Mouse (Mus musculus) liver, embryonic 11.5 days (tissue): ENCODE results near the gene Tecpr1. TPM values are rescaled to one million over a fixed set of nuclear protein-coding genes. Genes with fewer than 3 reads are reported as not detected.

Source experiments
- ATAC-seq: fragments of 200-750 bp; cut with Nextera tagmentation; replicated peaks from 2 replicates; pipeline ENCODE4 v1.8.0; 2017; ENCODE audit warnings: moderate number of reproducible peaks, mild to moderate bottlenecking, moderate TSS enrichment, moderate library complexity; ENCODE audit not compliant: low FRiP score
- DNase-seq: peaks from one replicate; pipeline ENCODE4 v3.0.0-alpha.2; 2017; ENCODE audit warnings: low spot score
- H3K27ac ChIP-seq: fragments of 300-500 bp; sonication (generic); 2 replicates; pipeline ENCODE4 v1.5.1; 2014; ENCODE audit warnings: mild to moderate bottlenecking, low read depth, low read length, control low read depth
- H3K27me3 ChIP-seq: fragments of 300-500 bp; sonication (generic); replicated peaks from 2 replicates; pipeline ENCODE4 v1.6.1; 2014; ENCODE audit warnings: low read length, mixed read lengths; ENCODE audit not compliant: control insufficient read depth, insufficient read depth
- H3K36me3 ChIP-seq: fragments of 300-500 bp; sonication (generic); 2 replicates; pipeline ENCODE4 v1.6.1; 2014; ENCODE audit warnings: mild to moderate bottlenecking, low read length, moderate library complexity, mixed read lengths; ENCODE audit not compliant: control insufficient read depth, insufficient read depth
- H3K4me1 ChIP-seq: fragments of 300-500 bp; sonication (generic); replicated peaks from 2 replicates; pipeline ENCODE4 v1.6.1; 2014; ENCODE audit warnings: low read length, mixed read lengths; ENCODE audit not compliant: control insufficient read depth, insufficient read depth
- H3K4me2 ChIP-seq: fragments of 300-500 bp; sonication (generic); 2 replicates; pipeline ENCODE4 v1.6.1; 2014; ENCODE audit warnings: mild to moderate bottlenecking, control low read depth, moderate library complexity
- H3K4me3 ChIP-seq: fragments of 300-500 bp; sonication (generic); 2 replicates; pipeline ENCODE4 v1.5.1; 2014; ENCODE audit warnings: low read depth, low read length, control low read depth
- H3K9ac ChIP-seq: fragments of 300-500 bp; sonication (generic); 2 replicates; pipeline ENCODE4 v1.6.1; 2014; ENCODE audit warnings: low read depth, low read length, control low read depth
- H3K9me3 ChIP-seq: fragments of 300-500 bp; sonication (generic); 2 replicates; pipeline ENCODE4 v1.6.1; 2016; ENCODE audit warnings: low read length, inconsistent platforms, mixed read lengths; ENCODE audit not compliant: control insufficient read depth
- WGBS: fragments of 180-500 bp; shearing (Covaris S2); extraction: QIAGEN DNeasy Blood & Tissue Kit; methylation state at CpG from one replicate; pipeline ENCODE4 v1.1.7; 2014; 5-methylcytosine and 5-hydroxymethylcytosine counted together
- polyA plus RNA-seq: library from polyadenylated mRNA; unstranded; fragments of >200 nt; fragmentation: Nextera tagmentation; extraction: Ambion mirVana; gene quantifications from 2 replicates; pipeline ENCODE4 v1.2.1, GENCODE M21; 2014

Tecpr1 gene
- polyA plus RNA-seq, 1 experiment from 2014 or later: 8.9 TPM

GRCm38 (mm10) chr5:144215992-144216391, 7.4 kb downstream of the Tecpr1 start:
- no peaks in the 10 kb centered on the region for H3K27me3 ChIP-seq
- H3K4me3 ChIP-seq: no peak overlapping the region
- H3K4me1 ChIP-seq: no peaks in the 10 kb centered on the region
- H3K4me2 ChIP-seq: no peak overlapping the region
- 71% methylated on average over 2 of the region's 2 CpGs for WGBS
- DNase-seq (no peak), ATAC-seq (no peak)
- no peak overlapping the region for H3K9ac ChIP-seq
- no peak overlapping the region for H3K27ac ChIP-seq
- peaks cover 3% of the 10 kb centered on the region; the same call in 1 of the 2 replicates for H3K36me3 ChIP-seq
- H3K9me3 ChIP-seq: no peaks in the 10 kb centered on the region

- no peak overlapping the region for H3K9ac ChIP-seq
- peaks cover 7% of the 10 kb centered on the region; the same call in 1 of the 2 replicates for H3K36me3 ChIP-seq
These were observed 9.0 kb downstream of the Tecpr1 start for GRCm38 (mm10) chr5:144214453-144214852.

GRCm38 (mm10) chr5:144207478-144207877, 15.9 kb downstream of the Tecpr1 start:
- WGBS: 48% methylated on average over 11 of the region's 11 CpGs
- Histone ChIP-seq H3K4me2 (no peak overlapping the region), H3K36me3 (peaks cover 17% of the 10 kb centered on the region), H3K27ac (no peak overlapping the region), H3K9me3 (no peaks in the 10 kb centered on the region), H3K27me3 (no peaks in the 10 kb centered on the region), H3K4me1 (no peaks in the 10 kb centered on the region), H3K4me3 (no peak overlapping the region), H3K9ac (no peak overlapping the region)
- DNase-seq (no peak), ATAC-seq (no peak; the same call in 1 of the 2 replicates)

More at GRCm38 (mm10) chr5:144214453-144214852, 9.0 kb downstream of the Tecpr1 start:
- H3K27me3 ChIP-seq: no peaks in the 10 kb centered on the region
- no peak overlapping the region for H3K27ac ChIP-seq
- no peaks in the 10 kb centered on the region for H3K9me3 ChIP-seq
- no peak overlapping the region for H3K4me2 ChIP-seq
- ATAC-seq: 0 out of 2 replicates have a peak, but pooled peaks have one; percentile 44
- 29% methylated on average over 7 of the region's 7 CpGs for WGBS
- no peak overlapping the region for H3K4me3 ChIP-seq
- no peak for DNase-seq
- H3K4me1 ChIP-seq: no peaks in the 10 kb centered on the region

- no peak overlapping the region for H3K27ac ChIP-seq
- DNase-seq: no peak
- H3K36me3 ChIP-seq: peaks cover 18% of the 10 kb centered on the region
- no peaks in the 10 kb centered on the region for H3K9me3 ChIP-seq
- no peak overlapping the region for H3K9ac ChIP-seq
- no peak overlapping the region for H3K4me2 ChIP-seq
- no peak overlapping the region for H3K4me3 ChIP-seq
- no peaks in the 10 kb centered on the region for H3K27me3 ChIP-seq
- WGBS: 88% methylated on average over 15 of the region's 15 CpGs
- no peaks in the 10 kb centered on the region for H3K4me1 ChIP-seq
- no peak for ATAC-seq
These were observed 17.3 kb downstream of the Tecpr1 start for GRCm38 (mm10) chr5:144206069-144206468.

- Histone ChIP-seq H3K27ac (no peak overlapping the region), H3K36me3 (peaks cover 15% of the 10 kb centered on the region), H3K9ac (no peak overlapping the region), H3K4me1 (no peaks in the 10 kb centered on the region), H3K4me3 (no peak overlapping the region), H3K9me3 (no peaks in the 10 kb centered on the region), H3K4me2 (no peak overlapping the region), H3K27me3 (no peaks in the 10 kb centered on the region)
- 79% methylated on average over 10 of the region's 10 CpGs for WGBS
- no peak for DNase-seq
- no peak for ATAC-seq
These were observed 18.5 kb downstream of the Tecpr1 start for GRCm38 (mm10) chr5:144204911-144205310.

GRCm38 (mm10) chr5:144204303-144204702, 19.1 kb downstream of the Tecpr1 start:
- Histone ChIP-seq H3K36me3 (peaks cover 14% of the 10 kb centered on the region), H3K9me3 (no peaks in the 10 kb centered on the region), H3K4me3 (no peak overlapping the region), H3K9ac (no peak overlapping the region), H3K4me1 (no peaks in the 10 kb centered on the region), H3K27me3 (no peaks in the 10 kb centered on the region), H3K27ac (no peak overlapping the region), H3K4me2 (no peak overlapping the region)
- WGBS: 90% methylated on average over 12 of the region's 12 CpGs
- ATAC-seq (no peak), DNase-seq (no peak)

- ATAC-seq (no peak), DNase-seq (no peak)
- no peaks in the 10 kb centered on the region for H3K9me3 ChIP-seq
- no peak overlapping the region for H3K9ac ChIP-seq
- no peak overlapping the region for H3K4me3 ChIP-seq
- H3K27ac ChIP-seq: no peak overlapping the region
- H3K4me1 ChIP-seq: no peaks in the 10 kb centered on the region
- H3K27me3 ChIP-seq: no peaks in the 10 kb centered on the region
- peaks cover 14% of the 10 kb centered on the region for H3K36me3 ChIP-seq
- WGBS: 84% methylated on average over 10 of the region's 10 CpGs
- no peak overlapping the region for H3K4me2 ChIP-seq
These were observed 19.9 kb downstream of the Tecpr1 start for GRCm38 (mm10) chr5:144203398-144203959.

GRCm38 (mm10) chr5:144202430-144202829, 21.0 kb downstream of the Tecpr1 start:
- peaks cover 14% of the 10 kb centered on the region for H3K36me3 ChIP-seq
- no peak for ATAC-seq

GRCm38 (mm10) chr5:144200616-144201015, 22.8 kb downstream of the Tecpr1 start:
- no peak for DNase-seq
- Histone ChIP-seq H3K4me1 (no peaks in the 10 kb centered on the region), H3K9me3 (no peaks in the 10 kb centered on the region), H3K4me3 (no peak overlapping the region), H3K9ac (no peak overlapping the region), H3K27ac (no peak overlapping the region), H3K36me3 (peaks cover 14% of the 10 kb centered on the region), H3K27me3 (no peaks in the 10 kb centered on the region), H3K4me2 (no peak overlapping the region)
- WGBS: 91% methylated on average over 11 of the region's 11 CpGs
- ATAC-seq: no peak

More at GRCm38 (mm10) chr5:144202430-144202829, 21.0 kb downstream of the Tecpr1 start:
- no peaks in the 10 kb centered on the region for H3K9me3 ChIP-seq
- WGBS: 91% methylated on average over 6 of the region's 6 CpGs
- no peak overlapping the region for H3K9ac ChIP-seq
- H3K27ac ChIP-seq: no peak overlapping the region
- no peak overlapping the region for H3K4me3 ChIP-seq
- H3K27me3 ChIP-seq: no peaks in the 10 kb centered on the region
- no peak overlapping the region for H3K4me2 ChIP-seq
- no peak for DNase-seq
- H3K4me1 ChIP-seq: no peaks in the 10 kb centered on the region
